Mouse (Mus musculus) monocyte, adult 5-6 weeks (primary cell): Measurements from ENCODE around the gene Elmo1. TPM values are rescaled to one million over a fixed set of nuclear protein-coding genes. Genes with fewer than 3 reads are reported as not detected.

Experiments
- ATAC-seq: fragments of 153-309, 156-312 bp; replicated peaks from 2 replicates; pipeline ENCODE4 v1.8.0; 2017; ENCODE audit warnings: mild to moderate bottlenecking; ENCODE audit not compliant: low TSS enrichment, insufficient number of reproducible peaks, severe bottlenecking, poor library complexity, low FRiP score
- total RNA-seq: library from RNA; stranded (forward); fragments of 200-1000, 200-491, 200-594 nt; gene quantifications from 3 replicates; pipeline ENCODE4 v1.2.3, GENCODE M21; 2017

Gene Elmo1
- total RNA-seq, 1 experiment from 2014 or later: 71.9 TPM

DNA sequence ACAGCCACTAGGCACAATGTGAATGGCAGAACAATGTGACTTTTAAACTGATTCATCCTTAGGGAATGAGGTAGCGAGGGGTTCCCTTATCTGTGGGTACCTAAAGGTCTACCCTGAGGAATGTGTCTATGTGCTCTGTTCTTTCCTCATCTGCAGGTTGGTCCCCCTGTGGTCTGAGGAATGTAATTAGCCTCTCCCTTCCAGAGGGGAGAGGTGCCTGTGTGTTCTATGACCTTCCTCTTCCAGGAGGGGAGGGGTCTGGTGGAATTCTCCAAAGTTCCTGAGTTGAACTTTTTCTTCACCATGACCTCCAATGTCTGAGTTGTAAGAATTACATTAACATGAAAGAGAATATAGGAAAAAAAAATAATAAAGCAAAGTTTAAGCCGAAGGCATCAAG, 294.4 kb downstream of the Elmo1 start:
- no peak for ATAC-seq

DNA sequence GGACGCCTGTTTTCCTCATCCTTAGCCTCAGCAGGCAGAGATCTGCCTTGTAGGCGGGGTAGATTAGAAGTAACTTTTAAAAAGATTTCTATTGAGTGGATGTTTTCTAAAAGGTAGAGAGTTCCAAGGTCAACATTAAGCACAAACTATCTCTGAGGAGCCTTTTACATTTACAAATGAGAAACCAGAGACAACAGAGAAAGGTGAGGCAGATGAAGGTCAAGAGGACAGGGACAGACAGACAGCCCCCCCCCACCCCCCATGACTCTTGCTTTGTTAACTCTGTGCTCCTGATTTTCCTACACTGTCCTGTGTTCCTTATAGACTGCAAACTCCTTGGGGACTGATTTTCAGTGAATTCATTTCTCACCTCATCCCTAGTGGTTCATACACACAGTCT, 295.0 kb downstream of the Elmo1 start:
- ATAC-seq: no peak

DNA sequence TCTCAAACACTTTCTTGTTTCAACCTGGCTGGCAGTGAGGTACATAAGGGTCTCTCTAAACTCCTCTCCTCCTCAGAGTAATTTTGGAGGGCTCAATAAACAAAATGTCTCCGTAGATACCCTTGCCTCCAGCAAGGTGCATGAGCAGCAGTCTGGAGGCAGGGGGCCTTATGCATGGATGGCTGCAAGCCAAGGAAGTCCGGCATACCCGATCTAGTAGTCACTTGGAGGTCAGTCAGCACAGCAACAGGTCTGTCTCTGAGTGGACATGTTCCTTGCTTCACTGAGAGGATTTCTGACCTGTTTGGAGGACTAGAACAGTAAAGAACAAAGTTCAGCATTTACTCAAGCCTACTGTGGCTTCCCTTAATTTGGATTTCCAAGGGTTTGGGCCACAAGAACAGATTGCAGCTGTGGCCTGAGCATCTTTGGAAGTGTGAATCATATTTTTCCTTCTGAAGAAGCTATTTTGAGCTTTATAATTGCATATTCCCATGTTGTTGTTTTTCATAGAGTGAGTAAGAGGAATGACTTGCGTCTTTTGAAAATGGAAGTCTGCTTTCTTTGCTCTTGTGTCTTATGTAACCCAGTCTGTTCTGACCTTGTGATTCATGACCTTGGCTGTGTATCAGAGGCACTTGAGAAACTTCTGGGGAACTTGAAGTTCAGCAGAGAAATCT, 296.2 kb downstream of the Elmo1 start:
- ATAC-seq: no peak

DNA sequence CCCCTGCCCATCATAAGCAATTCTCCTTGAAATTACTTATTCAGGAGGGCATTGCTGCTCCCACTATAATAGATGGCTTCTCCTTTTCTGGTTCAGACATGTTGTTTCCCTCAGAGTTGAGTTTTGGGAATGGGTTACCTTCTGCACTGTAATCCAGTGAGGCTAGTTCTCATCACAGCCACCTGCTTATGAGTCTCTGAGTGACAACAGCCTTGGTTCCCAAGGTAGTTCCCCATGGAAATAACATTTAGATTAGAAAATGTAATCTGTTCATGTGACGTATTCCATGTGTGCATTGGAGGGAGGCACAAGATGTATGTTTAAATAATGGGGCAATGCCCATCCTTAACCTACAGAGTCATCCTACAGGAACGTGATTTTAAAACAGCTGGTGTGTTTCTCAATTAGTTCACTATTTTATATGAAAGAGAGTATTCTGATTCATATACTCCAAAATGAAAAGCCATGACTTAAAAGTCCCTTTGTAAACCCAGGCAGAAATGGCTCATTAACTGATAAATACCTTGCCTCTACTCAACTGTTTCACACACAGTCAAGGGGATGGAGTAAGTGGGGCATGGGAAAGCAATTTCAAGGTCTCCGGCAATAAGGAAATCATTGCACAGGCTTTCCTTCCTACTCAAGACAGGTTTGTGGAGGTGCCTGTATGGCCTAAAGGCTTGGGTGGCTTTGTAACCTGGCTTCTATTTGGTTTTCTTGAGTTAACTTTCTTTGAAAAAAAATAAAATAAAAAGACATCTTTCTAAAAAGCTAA, 302.6 kb downstream of the Elmo1 start:
- no peak for ATAC-seq

DNA sequence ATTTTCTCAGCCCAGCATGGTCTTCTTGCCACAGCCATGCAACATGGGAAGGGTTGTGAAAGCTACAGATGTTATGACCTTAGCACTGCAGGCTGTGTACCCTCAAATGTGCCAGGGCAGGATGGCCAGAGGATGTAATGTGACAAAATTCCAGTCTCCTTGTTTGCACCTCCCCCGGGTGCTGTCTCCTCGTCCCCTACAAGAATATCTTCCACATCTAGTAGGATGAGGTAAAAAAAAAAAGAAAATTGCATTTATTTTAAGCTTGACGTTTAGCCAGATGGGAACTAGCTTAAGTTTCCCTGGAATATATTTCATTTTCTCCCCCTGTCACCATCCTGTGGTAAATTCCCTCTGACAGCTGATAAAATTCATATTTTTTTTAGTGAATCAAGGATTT, 307.3 kb downstream of the Elmo1 start:
- ATAC-seq: no peak

DNA sequence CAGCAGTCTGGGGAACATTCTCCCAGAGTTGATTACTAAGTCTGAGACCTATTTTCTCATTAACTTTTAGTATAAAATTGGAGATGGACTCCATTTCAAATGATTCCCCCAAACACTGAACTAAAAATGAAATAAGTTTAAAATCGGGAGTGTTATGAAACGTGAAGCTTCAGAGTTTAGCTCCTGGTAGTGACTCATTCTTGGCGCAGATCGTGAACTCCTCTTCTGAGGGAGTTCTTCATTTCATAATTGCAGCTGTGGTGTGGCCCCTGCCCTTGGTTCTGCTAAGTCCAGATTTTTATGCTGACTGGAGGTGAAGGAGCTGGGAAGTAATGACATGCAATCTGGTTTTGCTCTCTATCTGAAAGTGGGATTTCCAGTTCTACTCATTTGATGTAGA, 307.9 kb downstream of the Elmo1 start:
- no peak for ATAC-seq

DNA sequence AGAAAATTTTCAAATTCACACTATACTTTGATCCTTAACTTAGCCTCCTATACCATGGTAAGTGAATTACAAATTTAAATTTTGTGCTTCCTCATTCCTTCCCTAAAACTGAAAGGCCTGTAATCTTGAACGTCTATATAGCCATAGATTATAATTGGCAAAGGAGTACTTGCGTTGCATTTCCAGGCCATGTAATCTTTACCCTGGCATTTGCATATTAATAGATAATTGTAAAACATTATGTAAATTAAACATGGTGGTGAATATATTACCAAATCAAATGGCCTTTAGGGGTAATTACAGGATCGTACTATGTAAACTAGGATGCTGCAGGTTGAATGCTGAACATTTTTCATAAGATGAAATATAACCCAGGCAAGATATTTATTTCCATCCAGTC, 314.1 kb downstream of the Elmo1 start:
- no peak for ATAC-seq

DNA sequence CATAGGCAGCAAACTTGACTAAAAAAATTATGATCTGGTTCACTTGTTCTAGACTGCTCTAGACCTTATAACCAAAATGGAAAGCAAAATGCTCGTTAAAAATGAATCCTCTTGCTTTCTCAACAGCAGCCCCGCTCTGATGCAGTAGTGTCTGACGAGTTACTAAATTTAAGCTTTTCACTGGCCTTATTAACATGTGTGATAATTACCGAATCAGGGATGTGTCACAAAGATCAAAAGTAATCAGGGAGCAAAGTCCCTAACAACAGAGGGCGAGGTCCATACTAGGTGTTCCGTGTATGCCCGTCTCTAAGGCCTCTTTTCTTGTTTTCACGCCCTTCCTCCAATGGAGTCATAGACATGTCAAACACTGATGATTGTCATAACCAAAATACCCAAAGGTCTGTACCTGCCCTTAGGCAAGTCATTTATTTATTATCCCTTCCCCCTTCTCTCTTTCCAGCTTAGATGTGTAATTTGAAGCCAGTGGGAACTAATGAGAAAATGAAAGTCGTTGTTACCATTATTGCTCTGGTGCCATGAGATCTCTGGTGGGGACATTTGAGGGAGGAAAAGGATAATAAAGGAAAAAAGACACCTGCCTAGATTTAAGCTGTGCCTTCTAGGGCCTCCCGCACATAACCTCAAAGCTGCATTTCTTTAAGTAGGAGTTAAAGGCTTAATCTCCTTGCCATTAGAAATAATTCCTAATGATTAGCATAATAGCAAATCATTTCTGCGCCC, 316.2 kb downstream of the Elmo1 start:
- ATAC-seq: no peak

DNA sequence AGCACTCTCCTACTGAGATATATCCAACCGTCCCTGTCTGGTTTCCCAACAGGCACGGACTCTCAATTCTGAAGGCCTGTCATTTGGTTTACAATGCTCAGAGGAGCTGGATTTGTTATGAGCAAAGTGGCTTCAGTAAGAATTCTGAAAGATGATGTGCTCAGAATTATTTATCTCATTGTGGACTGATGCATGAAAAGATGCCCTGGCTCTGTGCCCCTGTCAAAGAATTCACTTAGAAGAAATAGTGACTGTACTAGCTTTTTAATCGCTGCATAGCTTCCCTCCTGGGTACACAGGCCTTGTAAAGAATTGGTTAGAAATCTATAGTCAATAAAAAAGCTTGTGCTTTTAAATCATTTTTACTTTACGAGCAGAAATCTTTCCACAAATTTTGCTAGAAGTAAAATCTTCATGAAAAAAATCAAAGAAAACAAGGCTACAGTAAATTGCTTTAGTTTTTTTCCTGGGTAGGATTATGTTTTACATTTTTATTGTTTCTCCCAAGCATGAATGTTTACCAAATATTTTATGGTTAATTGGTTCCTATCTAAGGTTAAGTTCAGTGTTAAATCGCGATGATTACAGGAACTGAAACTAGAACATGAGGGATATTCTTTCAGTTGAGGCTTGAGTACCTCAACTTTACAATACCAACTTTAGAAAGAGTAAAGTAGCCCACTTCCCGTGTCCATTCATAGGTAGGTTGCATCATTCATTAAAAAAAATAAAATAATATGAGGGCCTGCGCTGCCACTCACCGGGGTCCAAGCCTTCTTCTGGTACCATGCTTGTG, 320.1 kb downstream of the Elmo1 start:
- ATAC-seq: no peak

DNA sequence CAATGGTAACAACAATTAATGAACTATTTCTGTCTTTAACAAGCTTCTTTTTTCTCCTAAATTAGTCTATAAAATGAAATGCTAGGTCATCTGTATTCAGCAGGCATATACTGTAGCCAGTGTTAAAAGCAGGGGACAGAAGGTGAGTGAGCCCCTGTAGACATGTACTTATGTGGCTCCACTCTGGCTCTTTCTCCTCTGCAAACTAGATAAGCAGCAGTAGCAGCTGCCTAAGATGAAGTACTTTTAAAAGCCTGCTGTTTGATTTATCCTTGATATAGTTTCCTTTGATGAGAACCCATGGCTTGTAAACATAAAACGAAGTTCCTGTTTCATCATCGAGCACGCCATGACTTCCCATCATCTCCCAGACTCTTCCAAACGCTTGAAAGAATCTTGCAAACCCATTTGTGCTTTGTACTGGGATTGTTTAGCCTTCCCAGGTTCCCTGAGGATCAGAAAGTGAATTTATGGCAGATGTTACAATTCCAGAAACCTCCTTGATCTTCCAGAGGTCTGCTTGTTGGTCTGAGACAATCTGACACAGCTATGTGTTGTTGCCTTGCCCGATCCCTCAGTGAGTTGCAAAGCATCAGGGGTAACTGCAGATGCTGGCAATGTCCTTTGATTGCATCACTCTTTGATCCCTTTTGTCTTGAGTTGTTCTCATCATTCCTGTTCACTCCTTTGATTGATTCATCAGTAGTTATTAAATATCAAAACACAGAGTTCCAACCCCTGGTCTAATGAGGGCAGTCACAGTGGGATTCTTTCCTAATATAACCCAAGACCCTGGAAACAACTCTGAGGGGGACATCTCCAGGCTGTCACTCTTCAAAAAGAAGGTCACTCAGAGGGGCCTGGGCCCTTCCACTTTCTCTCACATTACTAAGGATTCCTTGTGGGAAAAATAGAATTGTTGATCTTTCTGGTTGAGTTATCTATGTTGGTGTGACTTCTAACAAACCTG, 326.6 kb downstream of the Elmo1 start:
- no peak for ATAC-seq

DNA sequence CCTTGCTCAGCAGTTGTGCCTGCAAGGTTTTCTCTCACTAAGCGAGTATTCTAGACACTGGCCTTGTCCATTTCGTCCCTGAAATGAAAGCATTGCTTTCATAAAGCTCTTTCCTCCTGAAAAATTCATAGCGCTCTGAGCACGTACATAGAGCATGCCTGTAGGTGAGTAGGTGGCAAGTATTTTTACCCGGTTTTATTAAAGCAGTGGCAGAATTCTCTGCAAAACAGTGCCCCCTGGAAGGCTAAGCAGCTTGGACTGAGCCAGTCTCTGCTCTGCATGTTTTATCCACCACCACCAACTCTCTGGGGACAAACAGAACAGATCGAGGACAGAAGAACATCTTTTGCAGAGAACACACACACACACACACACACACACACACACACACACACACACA, 340.6 kb downstream of the Elmo1 start:
- ATAC-seq: no peak

DNA sequence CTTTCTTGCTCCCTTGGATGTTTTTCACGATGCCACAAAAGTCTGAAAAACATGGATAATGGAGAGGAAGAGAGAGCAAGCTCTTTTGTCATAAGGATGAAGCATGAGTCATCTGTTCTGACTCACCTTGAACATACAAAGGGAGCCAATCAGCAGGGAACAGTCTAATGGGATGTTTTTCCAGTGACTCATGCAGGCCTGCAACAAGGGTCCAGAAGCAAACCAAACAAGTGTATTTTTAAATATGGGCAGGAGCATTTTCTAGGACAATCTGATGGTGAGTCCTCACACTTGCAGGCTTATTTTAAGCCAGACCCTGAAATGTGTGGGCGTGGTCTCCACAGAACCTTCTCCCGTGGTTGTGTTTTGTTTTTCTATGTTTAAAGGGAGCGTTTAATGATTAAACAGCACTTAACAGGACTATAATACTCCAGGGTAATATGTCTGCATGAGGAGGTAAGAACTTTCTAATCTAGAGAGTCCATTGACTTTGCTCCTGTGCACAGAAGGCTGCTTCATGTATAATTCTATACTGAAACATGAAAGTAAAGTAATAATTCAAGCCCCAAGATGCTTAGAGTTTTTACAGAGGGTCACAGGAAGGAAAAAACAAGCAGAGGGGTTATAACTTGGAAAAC, 342.9 kb downstream of the Elmo1 start:
- no peak for ATAC-seq

DNA sequence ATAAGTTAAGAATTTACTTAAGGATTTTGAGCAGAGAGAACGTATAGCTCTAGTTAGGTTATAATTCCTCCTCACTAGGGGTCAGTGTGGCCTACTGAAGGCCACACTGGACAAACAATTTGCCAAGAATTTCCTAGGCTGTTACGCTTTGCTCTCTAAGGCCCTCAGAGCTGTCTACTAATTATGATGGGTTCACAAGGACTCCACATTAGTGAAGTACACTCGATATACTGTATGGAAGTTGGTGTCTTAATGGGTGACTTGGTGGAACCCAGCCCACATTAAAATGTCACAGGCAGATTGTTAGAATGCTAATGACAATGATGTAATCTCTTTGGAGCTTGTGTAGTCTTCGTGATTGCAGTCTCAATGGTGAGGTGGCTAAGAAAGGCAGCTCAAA, 343.7 kb downstream of the Elmo1 start:
- ATAC-seq: no peak

DNA sequence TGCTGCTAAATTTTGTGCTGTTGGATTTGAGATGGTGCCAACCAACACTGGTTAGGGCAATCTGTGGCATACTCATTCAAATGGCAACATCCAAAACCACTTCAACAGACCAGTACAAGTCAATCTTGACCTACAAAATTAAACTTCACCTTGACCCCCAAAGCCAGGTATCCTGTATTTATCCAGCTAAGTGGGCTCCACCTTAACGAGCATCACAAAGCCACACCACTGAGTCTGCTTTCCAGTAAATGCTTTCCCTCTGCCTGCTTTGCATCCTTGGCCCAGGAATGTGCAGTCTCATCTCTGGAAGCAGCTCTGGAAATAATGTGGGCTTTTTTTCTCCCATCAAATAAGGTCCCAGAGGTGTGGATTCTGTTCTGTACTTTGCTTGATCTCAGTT, 349.1 kb downstream of the Elmo1 start:
- ATAC-seq: no peak

DNA sequence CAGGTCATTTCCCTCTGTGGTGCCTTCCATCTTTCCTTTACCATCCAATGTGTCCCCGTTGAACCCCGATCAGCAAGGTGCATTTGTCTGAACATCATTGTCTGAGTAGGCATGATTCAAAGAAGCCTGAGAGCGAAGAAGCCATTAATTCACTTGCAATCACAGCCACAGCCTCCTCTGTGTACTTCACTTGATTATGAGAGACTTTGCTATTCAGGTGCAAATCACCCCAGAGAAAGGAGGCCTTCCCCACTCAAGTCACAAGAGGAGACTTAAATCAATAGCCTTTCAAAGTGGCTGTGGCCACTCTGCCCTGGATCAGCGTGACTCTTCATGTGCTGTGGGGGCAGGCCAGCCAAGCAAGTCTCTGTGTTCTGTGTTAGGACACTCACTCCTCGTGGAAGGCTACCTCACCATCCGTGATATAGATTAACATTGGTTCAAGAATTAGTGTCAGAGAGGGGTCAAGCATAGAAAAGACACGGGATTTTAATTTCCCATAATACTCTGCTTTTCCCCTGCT, 360.5 kb downstream of the Elmo1 start:
- ATAC-seq: no peak

DNA sequence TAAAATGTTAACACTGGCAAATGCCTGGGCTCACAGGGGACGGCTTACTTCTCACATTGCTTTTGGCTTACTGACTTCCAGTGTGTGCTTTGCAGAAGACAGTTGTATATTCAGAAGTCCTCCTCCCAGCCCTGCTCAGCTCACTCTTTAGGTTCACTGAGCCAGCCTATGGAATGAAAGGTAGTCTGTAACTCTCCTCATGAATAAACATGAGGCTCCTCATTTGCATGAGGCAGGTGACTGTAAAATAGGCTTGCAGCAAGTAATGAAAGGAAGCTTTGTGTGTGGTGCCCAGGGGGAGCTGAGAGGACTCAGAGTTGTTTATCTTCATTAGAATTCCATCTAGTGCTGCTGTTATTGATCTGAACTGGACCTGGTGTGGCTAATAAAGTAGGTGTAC, 364.0 kb downstream of the Elmo1 start:
- no peak for ATAC-seq

DNA sequence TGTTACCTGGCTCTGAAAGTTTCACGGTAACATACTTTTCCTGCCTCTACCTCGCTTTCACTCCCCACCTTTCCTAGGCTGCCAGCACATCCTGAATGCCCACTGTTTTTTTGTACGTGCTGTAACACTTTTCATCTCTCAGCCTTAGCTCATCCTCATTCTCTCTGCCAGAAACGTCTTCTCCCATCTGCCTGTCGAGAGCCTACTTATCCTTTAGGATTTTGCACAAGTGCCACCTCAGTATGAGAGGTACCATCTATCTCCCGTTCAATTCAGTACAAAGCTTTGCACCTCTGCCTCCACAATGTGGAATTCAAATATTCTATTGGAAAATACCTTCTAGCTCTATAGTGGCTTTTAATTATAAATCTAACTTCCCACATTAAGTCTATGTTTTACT, 369.7 kb downstream of the Elmo1 start:
- no peak for ATAC-seq
